Mouse (Mus musculus): ENCODE measurements around the gene Cfap61. TPM values are rescaled to one million over a fixed set of nuclear protein-coding genes. Genes with fewer than 3 reads are reported as not detected.

Gene Cfap61
- polyA plus RNA-seq, 1 experiment from 2014 or later = 0.28 TPM

Other genes with a start within 250 kb of the Cfap61 start
- 163 and 180 TPM in 2 replicates for gene Naa20, start 32.7 kb upstream of the Cfap61 start, polyA plus RNA-seq (2015; fragmentation: Nextera tagmentation; extraction: Ambion mirVana)
- 14.7 and 15.4 TPM in 2 replicates for gene Crnkl1, start 230 bp downstream of the Cfap61 start, polyA plus RNA-seq (2015; fragmentation: Nextera tagmentation; extraction: Ambion mirVana)

Measured in heart, embryonic 15.5 days (tissue).